Mouse (Mus musculus): ENCODE data around the gene Cnih2.

DNA sequence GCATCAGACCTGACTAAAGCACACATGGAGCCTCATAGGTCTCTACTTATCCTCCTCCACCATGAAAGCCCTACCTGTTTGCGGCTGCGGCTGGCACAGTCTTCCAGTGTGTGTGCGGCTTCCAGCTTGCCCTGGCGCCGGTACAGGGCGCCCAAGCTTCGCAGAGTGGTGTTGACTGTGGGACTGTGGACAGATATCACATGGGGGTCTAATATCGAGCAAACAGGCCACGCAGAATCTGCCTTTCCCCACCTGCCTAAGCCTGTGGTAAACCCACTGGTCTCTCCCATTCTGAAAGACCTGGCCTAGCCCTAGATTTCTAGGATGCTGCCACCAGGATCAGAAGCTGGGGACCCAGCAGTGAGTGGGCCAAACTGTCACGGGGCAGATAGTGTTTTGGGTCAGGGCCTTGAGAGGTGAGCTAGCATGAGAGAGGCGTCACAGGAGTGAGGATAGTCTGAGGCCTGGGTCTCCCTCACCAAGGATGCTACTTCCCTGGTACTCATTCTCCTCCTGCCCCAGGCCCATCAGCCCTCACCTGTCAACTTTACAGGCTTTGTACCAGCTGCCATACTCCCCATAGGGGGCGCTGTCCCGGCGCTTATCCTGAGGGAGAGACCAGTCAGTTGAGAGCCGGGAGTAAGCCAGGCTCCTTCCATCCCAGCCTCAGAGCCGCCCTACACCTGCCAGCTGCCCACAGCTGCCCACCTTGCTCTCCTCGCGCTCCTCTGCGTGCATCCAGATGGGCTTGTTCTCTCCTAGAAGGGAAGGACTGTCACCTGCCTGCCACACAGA lies 11.5 kb upstream of the Cnih2 start:
- TF ChIP-seq CTCF (IDR thresholded peaks at IDR 0.05; ENCODE audit: control insufficient read depth, insufficient read depth, insufficient replicate concordance, low read depth, low read length), result no peak
- TF ChIP-seq POLR2A (IDR thresholded peaks at IDR 0.05; ENCODE audit: control insufficient read depth, low read depth, low read length), result no peak

Data from testis, adult 2 months (tissue).